Mouse (Mus musculus) frontal cortex, adult (tissue): ENCODE measurements at regions not wholly inside any gene's neighbourhood (a gene's known extent, or its start where the extent isn't known, plus 50 kb on each side); places are given as distances from the start of the nearest gene placed in this dataset.

Source experiments
- ATAC-seq: cut with Nextera tagmentation; 2 replicates; pipeline ENCODE4 v1.9.2; 2017; ENCODE audit warnings: mild to moderate bottlenecking, moderate library complexity, mixed read lengths; ENCODE audit not compliant: low TSS enrichment

DNA sequence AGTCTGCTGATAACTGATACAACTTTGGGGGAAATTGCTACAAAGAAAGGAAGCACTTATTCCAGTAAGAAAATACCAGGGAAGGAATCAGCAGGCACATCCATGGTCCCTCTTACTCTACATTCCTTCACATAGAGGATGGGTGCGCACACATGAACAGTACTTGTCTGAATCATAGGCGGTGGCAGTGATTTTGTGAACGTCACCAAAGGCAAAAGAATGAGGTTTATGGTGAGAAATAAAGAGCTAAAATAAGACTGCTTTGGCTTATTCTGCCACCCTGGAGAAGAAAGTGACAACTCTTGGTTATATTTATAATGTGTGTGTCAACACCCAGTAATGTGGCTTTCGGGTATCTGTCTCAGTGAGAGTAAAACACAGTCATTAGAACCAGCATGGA is 59.9 kb upstream of the Ccdc80 start:
- ATAC-seq = peak; percentile 57; the same call in 1 of the 2 replicates

DNA sequence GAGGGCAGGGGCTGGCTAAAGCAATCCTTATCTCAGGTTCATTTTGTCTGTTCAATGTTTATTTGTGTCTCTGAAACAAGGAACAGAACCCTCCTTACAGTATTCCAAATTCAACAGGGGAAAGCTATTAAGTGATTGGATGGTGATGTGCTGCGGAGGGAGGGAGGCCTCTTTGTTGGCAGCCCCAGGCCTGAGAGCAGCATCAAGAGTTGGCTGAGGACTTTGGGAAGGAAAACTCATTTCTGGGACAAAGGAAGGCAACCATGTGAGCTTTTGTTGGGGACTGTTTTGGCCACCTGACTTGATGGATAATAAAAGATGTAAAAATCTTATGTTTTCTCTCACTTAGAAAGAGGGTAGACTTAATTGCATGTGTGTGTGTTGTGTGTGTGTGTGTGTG is 58.8 kb upstream of the Ccdc80 start:
- ATAC-seq = no peak

DNA sequence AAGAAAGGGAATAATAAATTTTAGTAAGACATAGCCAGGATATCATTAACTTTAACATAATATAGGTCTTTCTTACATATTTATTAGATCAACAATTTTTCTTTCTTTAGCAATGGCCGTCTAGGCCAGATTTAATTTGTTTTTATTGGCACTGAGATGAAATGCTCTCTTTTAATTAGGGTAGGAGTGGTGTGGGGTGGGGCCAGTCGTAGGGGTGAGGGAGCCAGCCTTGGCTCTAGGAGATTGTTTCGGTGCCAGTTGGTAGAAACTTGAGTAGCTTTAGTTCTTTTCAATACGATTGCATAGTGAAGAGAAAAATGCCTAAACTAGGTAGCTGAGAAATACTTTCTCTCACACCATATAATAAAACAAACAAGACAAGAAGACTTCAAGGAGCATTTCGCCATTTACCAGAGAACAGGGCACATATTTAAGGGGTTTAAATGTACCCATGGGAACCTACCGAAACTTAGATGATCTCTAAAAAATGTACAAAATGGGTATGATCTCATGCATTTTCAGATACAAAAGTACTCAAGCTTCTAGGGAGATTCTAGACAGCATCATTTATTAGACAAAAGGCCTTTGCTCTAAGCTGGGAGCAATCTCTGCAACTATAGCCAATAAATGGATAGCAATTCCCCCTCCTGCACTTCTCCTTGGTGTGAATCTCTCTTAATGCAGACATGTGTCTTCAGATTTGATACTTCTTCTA is 56.2 kb upstream of the Ccdc80 start:
- ATAC-seq = no peak

DNA sequence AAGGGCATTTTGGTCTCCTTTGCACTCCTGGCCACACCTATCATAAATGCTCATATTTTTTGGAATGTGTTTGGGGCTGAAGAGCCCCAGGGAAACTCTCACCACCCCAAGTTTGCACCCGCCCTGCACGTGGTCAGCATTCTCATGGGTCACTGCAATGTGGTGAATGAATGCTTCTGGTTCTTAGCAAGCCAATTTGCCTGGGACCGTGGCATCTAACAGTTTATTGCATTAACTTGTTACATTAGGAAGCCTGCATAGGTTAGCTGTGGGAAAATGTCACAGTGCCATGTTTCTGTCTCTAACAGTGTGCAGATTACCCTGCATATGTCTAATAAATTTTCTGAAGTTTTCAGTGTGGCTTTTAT is 55.7 kb upstream of the Ccdc80 start:
- ATAC-seq = no peak

DNA sequence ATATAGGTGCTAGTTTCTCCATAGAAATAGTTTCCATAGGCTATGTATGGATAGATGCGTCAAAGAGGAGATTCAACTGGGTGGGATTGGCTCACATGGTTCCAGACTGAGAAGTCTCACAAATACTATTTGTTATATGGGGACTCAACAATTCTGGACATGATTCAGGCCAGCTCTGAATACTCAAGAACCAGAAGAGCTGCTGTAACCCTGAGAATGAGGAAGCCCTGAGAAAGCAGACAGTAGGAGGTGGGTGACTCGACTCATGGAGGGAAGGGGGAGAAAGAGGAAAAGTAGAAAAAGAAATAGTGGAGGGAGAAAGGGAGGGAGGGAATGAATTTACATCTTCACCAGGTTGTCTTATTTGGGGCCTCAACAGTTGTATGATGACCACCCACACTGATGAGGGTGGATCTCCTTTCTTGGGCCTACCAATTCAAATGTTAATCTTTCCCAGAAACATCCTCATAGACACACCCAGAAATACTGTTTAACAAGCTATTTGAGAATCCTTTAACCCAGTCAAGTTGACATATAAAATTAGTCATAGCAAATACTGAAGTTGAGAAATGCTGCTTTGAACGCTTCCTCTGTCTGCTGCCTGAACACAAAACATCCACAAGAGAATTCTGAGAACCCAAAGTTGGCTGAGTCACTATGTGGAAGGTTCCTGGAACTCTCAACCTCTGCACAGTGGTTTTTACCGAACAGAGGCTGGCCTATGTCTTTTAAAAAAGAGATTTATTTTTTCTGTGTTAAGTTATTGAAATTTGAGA is 54.8 kb upstream of the Ccdc80 start:
- ATAC-seq = no peak
